Mouse (Mus musculus) right cerebral cortex, adult 2 months (tissue): ENCODE data around the gene Sgms1.

Source experiments
- DNase-seq, 2 experiments: peaks; one replicate each; pipeline ENCODE4 v3.0.0; 2021 to 2022; ENCODE audit warnings: low spot score in 2 of 2

The Sgms1 gene

GRCm38 (mm10) chr19:32179514-32179913, 210.0 kb downstream of the Sgms1 start:
- DNase-seq = no peak

GRCm38 (mm10) chr19:32178161-32178560, 211.4 kb downstream of the Sgms1 start:
- no peak for DNase-seq

- no peak for DNase-seq
Measured at GRCm38 (mm10) chr19:32176458-32176857, 213.1 kb downstream of the Sgms1 start.

- no peak for DNase-seq
Measured at GRCm38 (mm10) chr19:32175991-32176390, 213.5 kb downstream of the Sgms1 start.

GRCm38 (mm10) chr19:32175013-32175412, 214.5 kb downstream of the Sgms1 start:
- DNase-seq = no peak

GRCm38 (mm10) chr19:32174561-32174960, 215.0 kb downstream of the Sgms1 start:
- no peak for DNase-seq

- no peak for DNase-seq
Measured at GRCm38 (mm10) chr19:32173522-32174184, 215.9 kb downstream of the Sgms1 start.

GRCm38 (mm10) chr19:32172511-32172981, 217.0 kb downstream of the Sgms1 start:
- DNase-seq = no peak

GRCm38 (mm10) chr19:32171981-32172380, 217.5 kb downstream of the Sgms1 start:
- no peak for DNase-seq

- DNase-seq = peak; percentile 82 to 88
Measured at GRCm38 (mm10) chr19:32169634-32170540, 219.6 kb downstream of the Sgms1 start.

- DNase-seq = no peak
Measured at GRCm38 (mm10) chr19:32168031-32168430, 221.5 kb downstream of the Sgms1 start.

GRCm38 (mm10) chr19:32166823-32167605, 222.5 kb downstream of the Sgms1 start:
- no peak for DNase-seq

GRCm38 (mm10) chr19:32165711-32166110, 223.8 kb downstream of the Sgms1 start:
- DNase-seq = no peak

GRCm38 (mm10) chr19:32164128-32164527, 225.4 kb downstream of the Sgms1 start:
- DNase-seq = no peak

- DNase-seq = no peak
Measured at GRCm38 (mm10) chr19:32159944-32160343, 229.6 kb downstream of the Sgms1 start.

GRCm38 (mm10) chr19:32159168-32159567, 230.3 kb downstream of the Sgms1 start:
- no peak for DNase-seq

- DNase-seq = no peak
Measured at GRCm38 (mm10) chr19:32157045-32157444, 232.5 kb downstream of the Sgms1 start.

GRCm38 (mm10) chr19:32152529-32152928, 237.0 kb downstream of the Sgms1 start:
- no peak for DNase-seq

GRCm38 (mm10) chr19:32148710-32149109, 240.8 kb downstream of the Sgms1 start:
- no peak for DNase-seq

- DNase-seq = no peak
Measured at GRCm38 (mm10) chr19:32142383-32142782, 247.1 kb downstream of the Sgms1 start.

GRCm38 (mm10) chr19:32138361-32139088, 251.0 kb downstream of the Sgms1 start:
- no peak for DNase-seq
